Comparison of ENCODE assay signal across 23 mouse cellular contexts in the genomic region with DNA sequence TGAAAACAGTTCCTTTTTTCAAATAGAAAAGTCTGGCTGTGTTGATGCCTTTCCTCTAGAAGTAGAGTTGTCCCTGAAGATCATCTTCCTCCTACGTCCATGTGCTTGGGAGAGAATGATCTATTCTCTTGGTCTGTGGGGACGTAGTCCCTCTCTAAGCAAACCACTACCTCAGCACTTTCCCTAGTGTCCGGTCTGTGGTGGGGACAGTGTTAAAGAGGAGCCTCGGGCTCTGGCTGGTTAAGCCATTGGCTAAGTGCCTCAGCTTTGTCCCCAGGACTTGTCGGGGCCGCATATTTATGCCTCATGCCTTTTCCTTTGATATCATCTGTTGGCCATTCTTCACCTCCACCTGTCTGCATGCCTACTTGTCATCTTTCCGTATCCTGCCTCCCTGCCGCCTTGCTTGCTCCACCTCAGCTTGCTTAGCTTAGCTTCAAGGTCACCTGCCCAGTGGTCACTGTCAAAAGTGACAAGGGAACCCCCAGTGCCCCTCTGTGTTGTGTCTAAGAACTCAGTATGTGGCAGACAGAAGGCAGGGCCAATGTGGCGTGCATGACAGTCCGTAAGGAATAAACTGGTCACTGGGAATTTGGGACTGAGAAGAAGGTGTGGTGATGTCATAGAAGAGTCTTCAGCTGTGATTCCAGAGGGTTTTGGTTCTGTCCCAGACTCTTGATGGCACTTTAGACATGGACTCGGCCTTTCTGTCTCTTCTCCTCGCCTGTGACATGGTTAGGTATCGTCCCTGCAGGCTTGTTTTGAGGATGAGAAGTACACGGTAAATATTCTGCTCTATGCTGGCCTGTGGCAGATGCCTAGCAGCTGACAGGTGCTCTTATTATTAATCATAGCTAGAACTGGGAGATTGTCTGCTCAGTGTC. TPM values are rescaled to one million over a fixed set of nuclear protein-coding genes. Genes with fewer than 3 reads are reported as not detected.
DNase-seq lines count a peak whose midpoint lies in the region; ATAC-seq and TF ChIP-seq lines count a peak whose summit lies in the region.
"Had no signal": no experiment of that assay in that cellular context is flagged by ENCODE, and none has a peak within 500 bp of the region (broad histone marks: within the 10 kb centered on the region; RNA-seq: fewer than 3 reads in every experiment).

No protein-coding gene starts in this region.

- peak overlapping the region; percentile 23; the same call in 1 of the 2 replicates for H3K4me3 ChIP-seq in layer of hippocampus, adult 2 months
- no peak overlapping the region for H3K4me3 ChIP-seq in cortical plate, adult 2 months (ENCODE audit: insufficient read depth, low read length)
- H3K4me3 ChIP-seq: embryonic facial prominence, embryonic 12.5 days; heart, embryonic 12.5 days; limb, embryonic 13.5 days; liver, embryonic 13.5 days; midbrain, embryonic 15.5 days; neural tube, embryonic 12.5 days had no signal

- peak overlapping the region; percentile 97 for H3K27ac ChIP-seq in layer of hippocampus, adult 2 months
- peak overlapping the region; percentile 95 for H3K27ac ChIP-seq in cortical plate, adult 2 months (ENCODE audit: insufficient read depth, low read length)
- H3K27ac ChIP-seq: embryonic facial prominence, embryonic 12.5 days; hindbrain, embryonic 14.5 days; limb, embryonic 13.5 days; liver, embryonic 13.5 days; midbrain, embryonic 15.5 days; neural tube, embryonic 12.5 days; stomach, postnatal 0 days had no signal

- peak; percentile 26 for ATAC-seq in frontal cortex, adult (ENCODE audit: low TSS enrichment)
- ATAC-seq: midbrain, embryonic 15.5 days had no signal

- DNase-seq in cerebellum, adult 11-12 months = peak; percentile 64
- no peak for DNase-seq in cerebellum, adult 9-10 months
- no peak for DNase-seq in frontal cortex, adult 2 months (ENCODE audit: extremely low spot score in 1 of 2, low spot score in 1 of 2)
- no peak for DNase-seq in layer of hippocampus, adult 2 months (ENCODE audit: low spot score in 2 of 2)
- no peak for DNase-seq in layer of hippocampus, postnatal 14 days (ENCODE audit: low spot score in 2 of 2)
- no peak for DNase-seq in adrenal gland, adult (ENCODE audit: inconsistent age in 2 of 2, low spot score in 1 of 2)
- DNase-seq: adrenal gland, postnatal 14 days; forebrain, postnatal 0 days; heart, postnatal 36 days; kidney, adult 8-10 months; kidney, postnatal 14 days; liver, embryonic 13.5 days; lung, adult 2 months; lung, postnatal 14 days had no signal

- peaks cover 25% of the 10 kb centered on the region for H3K4me1 ChIP-seq in cortical plate, adult 2 months (ENCODE audit: control insufficient read depth, insufficient read depth, low read length)

- TF ChIP-seq POLR2A in cortical plate, adult 2 months (IDR thresholded peaks at IDR 0.05; ENCODE audit: extremely low read depth, insufficient read depth, low read length) = no peak

- no peak for TF ChIP-seq CTCF in layer of hippocampus, adult 2 months (conservative IDR thresholded peaks at IDR 0.05)
- TF ChIP-seq CTCF in cortical plate, adult 2 months (IDR thresholded peaks at IDR 0.05; ENCODE audit: extremely low read depth, insufficient read depth, low read length) = no peak

RNA-seq across cellular contexts. Expression of gene Mtmr12, which starts 9.9 kb away (rescaled TPM):
- 24.5 and 24.7 TPM in 2 replicates for polyA plus RNA-seq in frontal cortex, adult 2 months (2012; rRNA removed)
- 10 to 100 TPM; 58.1 to 58.9 TPM for total RNA-seq in layer of hippocampus, adult 2 months (2021)
- total RNA-seq in layer of hippocampus, postnatal 14 days (2021) = 10 to 100 TPM; 26.9 to 27.7 TPM
- polyA plus RNA-seq in cortical plate, adult 2 months (2012; rRNA removed) = 30.5 and 32.0 TPM in 2 replicates
